Mouse (Mus musculus): ENCODE measurements around the gene Ifna12. TPM values are rescaled to one million over a fixed set of nuclear protein-coding genes. Genes with fewer than 3 reads are reported as not detected.

The Ifna12 gene
- polyA plus RNA-seq (2012; rRNA removed) = not detected in 2 replicates

GRCm38 (mm10) chr4:88603276-88603675 lies at the start of gene Ifna12:
Ifna12 (minus strand) TSS chr4:88603376.

GRCm38 (mm10) chr4:88644359-88644758 lies 41.2 kb upstream of the Ifna12 start, which contains the start of gene Ifna13:
Ifna13 (minus strand) TSS chr4:88644459.

GRCm38 (mm10) chr4:88634311-88634710 lies 31.1 kb upstream of the Ifna12 start, which contains the start of gene C87499:
C87499 (minus strand) TSS chr4:88634411.

GRCm38 (mm10) chr4:88592285-88592684 lies 10.9 kb downstream of the Ifna12 start, which contains the start of gene Ifna9:
Ifna9 (minus strand) TSS chr4:88592385.

GRCm38 (mm10) chr4:88571698-88572097 lies 31.5 kb downstream of the Ifna12 start, which contains the start of gene Ifna14:
Ifna14 (minus strand) TSS chr4:88571798.

GRCm38 (mm10) chr4:88558145-88558544 lies 45.0 kb downstream of the Ifna12 start, which contains the start of gene Ifna15:
Ifna15 (minus strand) TSS chr4:88558245.

Other genes with a start within 250 kb of the Ifna12 start
- 1.3 TPM in 2 replicates for gene Hacd4, start 164.4 kb downstream of the Ifna12 start, polyA plus RNA-seq (2012; rRNA removed)
- gene Ifnb1, start 80.6 kb downstream of the Ifna12 start, polyA plus RNA-seq (2012; rRNA removed) = not detected in 2 replicates
- gene Ifna15, start 45.1 kb downstream of the Ifna12 start, polyA plus RNA-seq (2012; rRNA removed) = not detected in 2 replicates
- gene Ifna14, start 31.6 kb downstream of the Ifna12 start, polyA plus RNA-seq (2012; rRNA removed) = not detected in 2 replicates
- not detected in 2 replicates for gene Ifna9, start 11.0 kb downstream of the Ifna12 start, polyA plus RNA-seq (2012; rRNA removed)
- gene C87499, start 31.0 kb upstream of the Ifna12 start, polyA plus RNA-seq (2012; rRNA removed) = not detected in 2 replicates
- gene Ifna13, start 41.1 kb upstream of the Ifna12 start, polyA plus RNA-seq (2012; rRNA removed) = not detected in 2 replicates
- gene Ifna16, start 73.5 kb upstream of the Ifna12 start, polyA plus RNA-seq (2012; rRNA removed) = not detected in 2 replicates
- not detected in 2 replicates for gene Ifna2, start 80.5 kb upstream of the Ifna12 start, polyA plus RNA-seq (2012; rRNA removed)
- not detected in 2 replicates for gene Ifnab, start 88.0 kb upstream of the Ifna12 start, polyA plus RNA-seq (2012; rRNA removed)
- gene Gm26566, start 118.4 kb upstream of the Ifna12 start, polyA plus RNA-seq (2012; rRNA removed) = 1.9 and 2.1 TPM in 2 replicates
- gene Klhl9, start 119.1 kb upstream of the Ifna12 start, polyA plus RNA-seq (2012; rRNA removed) = 48.0 and 49.2 TPM in 2 replicates
- not detected in 2 replicates for gene Gm13271, start 151.5 kb upstream of the Ifna12 start, polyA plus RNA-seq (2012; rRNA removed)
- 0.04 TPM in 1 of 2 replicates, not detected in the other for gene Gm13283, start 156.7 kb upstream of the Ifna12 start, polyA plus RNA-seq (2012; rRNA removed)
- not detected in 2 replicates for gene Gm13290, start 170.5 kb upstream of the Ifna12 start, polyA plus RNA-seq (2012; rRNA removed)
- gene Gm13289, start 173.5 kb upstream of the Ifna12 start, polyA plus RNA-seq (2012; rRNA removed) = not detected in 2 replicates
- not detected in 2 replicates for gene Gm13272, start 176.5 kb upstream of the Ifna12 start, polyA plus RNA-seq (2012; rRNA removed)
- gene Ifnz, start 178.8 kb upstream of the Ifna12 start, polyA plus RNA-seq (2012; rRNA removed) = not detected in 2 replicates
- not detected in 2 replicates for gene Gm13276, start 182.3 kb upstream of the Ifna12 start, polyA plus RNA-seq (2012; rRNA removed)
- not detected in 2 replicates for gene Gm13277, start 185.3 kb upstream of the Ifna12 start, polyA plus RNA-seq (2012; rRNA removed)
- gene Gm13278, start 188.2 kb upstream of the Ifna12 start, polyA plus RNA-seq (2012; rRNA removed) = not detected in 2 replicates
- gene Gm13275, start 191.1 kb upstream of the Ifna12 start, polyA plus RNA-seq (2012; rRNA removed) = not detected in 2 replicates
- not detected in 2 replicates for gene Gm13279, start 194.0 kb upstream of the Ifna12 start, polyA plus RNA-seq (2012; rRNA removed)
- gene Gm13285, start 196.3 kb upstream of the Ifna12 start, polyA plus RNA-seq (2012; rRNA removed) = not detected in 2 replicates
- gene Gm13287, start 199.9 kb upstream of the Ifna12 start, polyA plus RNA-seq (2012; rRNA removed) = not detected in 2 replicates
- not detected in 2 replicates for gene Gm13288, start 202.2 kb upstream of the Ifna12 start, polyA plus RNA-seq (2012; rRNA removed)
- not detected in 2 replicates for gene Ifna7, start 212.9 kb upstream of the Ifna12 start, polyA plus RNA-seq (2012; rRNA removed)
- not detected in 2 replicates for gene Ifna11, start 216.6 kb upstream of the Ifna12 start, polyA plus RNA-seq (2012; rRNA removed)
- gene Ifna6, start 224.0 kb upstream of the Ifna12 start, polyA plus RNA-seq (2012; rRNA removed) = not detected in 2 replicates
- not detected in 2 replicates for gene Ifna5, start 232.1 kb upstream of the Ifna12 start, polyA plus RNA-seq (2012; rRNA removed)
- not detected in 2 replicates for gene Ifna4, start 238.5 kb upstream of the Ifna12 start, polyA plus RNA-seq (2012; rRNA removed)
- gene Ifna1, start 246.7 kb upstream of the Ifna12 start, polyA plus RNA-seq (2012; rRNA removed) = not detected in 2 replicates

Data from central nervous system, embryonic 18 days (tissue).